ENCODE assay signal across 8 mouse cellular contexts in the genomic region with DNA sequence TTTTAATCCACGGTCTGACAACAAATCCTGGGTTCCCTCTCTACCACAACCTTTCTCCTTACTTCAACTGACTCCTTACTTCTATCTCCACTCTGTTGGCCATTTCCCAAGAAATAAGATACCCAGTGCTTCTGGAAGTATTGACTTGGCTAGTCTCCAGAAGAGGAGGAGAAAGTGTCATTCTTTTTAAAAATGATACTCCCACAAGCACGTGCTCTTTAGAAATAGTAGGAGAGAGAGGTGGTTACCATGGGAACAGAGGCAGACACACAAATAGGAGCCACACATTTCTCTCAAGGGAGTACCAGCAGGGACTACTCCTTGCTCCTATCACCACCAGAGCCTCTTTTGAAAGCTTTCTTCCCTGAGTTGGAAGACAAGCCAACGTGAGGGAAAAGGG.
DNase-seq lines count a peak whose midpoint lies in the region; ATAC-seq and TF ChIP-seq lines count a peak whose summit lies in the region.
"Had no signal": no experiment of that assay in that cellular context is flagged by ENCODE, and none has a peak within 500 bp of the region (broad histone marks: within the 10 kb centered on the region; RNA-seq: fewer than 3 reads in every experiment).

No protein-coding gene starts in this region.

- H3K27me3 ChIP-seq in liver, postnatal 0 days (ENCODE audit: insufficient read depth, low read length) = no peaks in the 10 kb centered on the region

- no peak for ATAC-seq in liver, postnatal 0 days

- H3K27ac ChIP-seq in liver, postnatal 0 days (ENCODE audit: low read depth) = no peak overlapping the region

- no peaks in the 10 kb centered on the region for H3K4me1 ChIP-seq in liver, postnatal 0 days (ENCODE audit: insufficient read depth)

- no peak for TF ChIP-seq CTCF in liver, postnatal 0 days (IDR thresholded peaks at IDR 0.05; ENCODE audit: low read depth)

- no peak overlapping the region for H3K4me2 ChIP-seq in liver, postnatal 0 days (ENCODE audit: low read depth, low read length)

- peak; percentile 22 for DNase-seq in layer of hippocampus, adult 11-12 months (ENCODE audit: low spot score)
- DNase-seq in layer of hippocampus, postnatal 25 days (ENCODE audit: extremely low spot score in 1 of 2, low spot score in 1 of 2) = no peak
- peak; percentile 87 for DNase-seq in brain, adult 2 months (ENCODE audit: low read depth, low spot score)
- peak; percentile 56 for DNase-seq in embryo, embryonic 11 days
- DNase-seq in layer of hippocampus, adult 9-10 months (ENCODE audit: low spot score) = peak; percentile 31
- DNase-seq in thymus, postnatal 0 days (ENCODE audit: low spot score) = no peak
- no peak for DNase-seq in liver, postnatal 0 days
- DNase-seq: kidney, postnatal 14 days had no signal

- H3K36me3 ChIP-seq in liver, postnatal 0 days (replicated peaks; ENCODE audit: insufficient read depth, low read length) = no peaks in the 10 kb centered on the region

- 52% methylated on average over 3 of the region's 3 CpGs for WGBS in liver, postnatal 0 days (ENCODE audit: insufficient replicate concordance)

- H3K4me3 ChIP-seq in liver, postnatal 0 days (ENCODE audit: low read depth, low read length) = no peak overlapping the region

- no peaks in the 10 kb centered on the region for H3K9me3 ChIP-seq in liver, postnatal 0 days (ENCODE audit: low read length)

- H3K9ac ChIP-seq in liver, postnatal 0 days (replicated peaks) = no peak overlapping the region

- no peak for TF ChIP-seq EP300 in liver, postnatal 0 days (IDR thresholded peaks at IDR 0.05; ENCODE audit: low read depth)

Comparison
In these comparisons a context has a peak if more than half of its experiments do, and no peak if none do; other contexts are left out.
1. DNase-seq: peak in layer of hippocampus, adult 11-12 months (single experiment), brain, adult 2 months (single experiment), embryo, embryonic 11 days (single experiment) and layer of hippocampus, adult 9-10 months (single experiment); none in layer of hippocampus, postnatal 25 days (0 of 2), thymus, postnatal 0 days (single experiment) and liver, postnatal 0 days (single experiment).